Mouse (Mus musculus) spleen, adult 18-20 months (tissue): ENCODE results near the gene Itgb6.

Experiments used
- DNase-seq, 2 experiments: peaks; one replicate each; pipeline ENCODE4 v3.0.0; 2022; ENCODE audit warnings: mixed read lengths in 2 of 2

Gene Itgb6

GRCm38 (mm10) chr2:60611622-60612021 lies 110.8 kb downstream of the Itgb6 start:
- no peak for DNase-seq

- DNase-seq = no peak
These were observed 112.8 kb downstream of the Itgb6 start for GRCm38 (mm10) chr2:60609436-60610199.

GRCm38 (mm10) chr2:60607980-60608379 lies 114.5 kb downstream of the Itgb6 start:
- DNase-seq = no peak

- no peak for DNase-seq
These were observed 121.1 kb downstream of the Itgb6 start for GRCm38 (mm10) chr2:60601326-60601725.

- DNase-seq = no peak
These were observed 121.6 kb downstream of the Itgb6 start for GRCm38 (mm10) chr2:60600863-60601262.

GRCm38 (mm10) chr2:60583416-60583815 lies 139.0 kb downstream of the Itgb6 start:
- no peak for DNase-seq

- DNase-seq = no peak
These were observed 167.9 kb downstream of the Itgb6 start for GRCm38 (mm10) chr2:60554561-60554960.

- peak in 1 of 2 experiments; percentile 7 for DNase-seq
These were observed 169.4 kb downstream of the Itgb6 start, which contains the start of gene Pla2r1 for GRCm38 (mm10) chr2:60552902-60553682. Gene Pla2r1 (minus strand): TSS chr2:60553308.

GRCm38 (mm10) chr2:60552177-60552901 lies 170.1 kb downstream of the Itgb6 start:
- DNase-seq = no peak

- DNase-seq = no peak
These were observed 170.8 kb downstream of the Itgb6 start for GRCm38 (mm10) chr2:60551673-60552072.

- DNase-seq = no peak
These were observed 171.9 kb downstream of the Itgb6 start for GRCm38 (mm10) chr2:60550521-60550920.

- no peak for DNase-seq
These were observed 172.6 kb downstream of the Itgb6 start for GRCm38 (mm10) chr2:60549851-60550250.
